Mouse (Mus musculus): ENCODE measurements around the gene Syt14.
A peak's percentile ranks its signal among the peaks of the same experiment; 100 is the strongest.

Gene Syt14

GRCm38 (mm10) chr1:192864440-192864839, 171.1 kb downstream of the Syt14 start:
- no peak for DNase-seq (ENCODE audit: low spot score in 2 of 2)

GRCm38 (mm10) chr1:192861305-192861960, 174.1 kb downstream of the Syt14 start:
- no peak for DNase-seq (ENCODE audit: low spot score in 2 of 2)

- DNase-seq (ENCODE audit: low spot score in 2 of 2), result no peak
Measured at GRCm38 (mm10) chr1:192860273-192860672, 175.3 kb downstream of the Syt14 start.

GRCm38 (mm10) chr1:192857582-192857981, 178.0 kb downstream of the Syt14 start:
- no peak for DNase-seq (ENCODE audit: low spot score in 2 of 2)

- no peak for DNase-seq (ENCODE audit: low spot score in 2 of 2)
Measured at GRCm38 (mm10) chr1:192856931-192857330, 178.6 kb downstream of the Syt14 start.

- DNase-seq (ENCODE audit: low spot score in 2 of 2), result no peak
Measured at GRCm38 (mm10) chr1:192856411-192856810, 179.2 kb downstream of the Syt14 start.

- DNase-seq (ENCODE audit: low spot score in 2 of 2), result peak in 1 of 2 experiments; percentile 23
Measured at GRCm38 (mm10) chr1:192855474-192856230, 179.9 kb downstream of the Syt14 start, which contains the start of gene Sertad4. Sertad4 (minus strand) TSS chr1:192855756.

GRCm38 (mm10) chr1:192854819-192855271, 180.7 kb downstream of the Syt14 start:
- peak in 1 of 2 experiments; percentile 13 for DNase-seq (ENCODE audit: low spot score in 2 of 2)

- DNase-seq (ENCODE audit: low spot score in 2 of 2), result no peak
Measured at GRCm38 (mm10) chr1:192853988-192854818, 181.4 kb downstream of the Syt14 start.

- no peak for DNase-seq (ENCODE audit: low spot score in 2 of 2)
Measured at GRCm38 (mm10) chr1:192853429-192853828, 182.1 kb downstream of the Syt14 start.

- no peak for DNase-seq (ENCODE audit: low spot score in 2 of 2)
Measured at GRCm38 (mm10) chr1:192852047-192852446, 183.5 kb downstream of the Syt14 start.

GRCm38 (mm10) chr1:192851640-192852039, 183.9 kb downstream of the Syt14 start:
- DNase-seq (ENCODE audit: low spot score in 2 of 2), result no peak

- no peak for DNase-seq (ENCODE audit: low spot score in 2 of 2)
Measured at GRCm38 (mm10) chr1:192851126-192851525, 184.4 kb downstream of the Syt14 start.

- DNase-seq (ENCODE audit: low spot score in 2 of 2), result no peak
Measured at GRCm38 (mm10) chr1:192849616-192850015, 186.0 kb downstream of the Syt14 start.

- DNase-seq (ENCODE audit: low spot score in 2 of 2), result no peak
Measured at GRCm38 (mm10) chr1:192847254-192847653, 188.3 kb downstream of the Syt14 start.
